Mouse (Mus musculus): Measurements from ENCODE around the gene Esrrg. TPM values are rescaled to one million over a fixed set of nuclear protein-coding genes. Genes with fewer than 3 reads are reported as not detected.

Gene Esrrg
- polyA plus RNA-seq, 1 experiment from 2014 or later = 21.2 TPM

GRCm38 (mm10) chr1:187910718-187911117, 302.1 kb downstream of the Esrrg start:
- Histone ChIP-seq H3K9me3 (no peaks in the 10 kb centered on the region), H3K4me3 (no peak overlapping the region), H3K4me2 (peak overlapping the region; percentile 50), H3K4me1 (peaks cover 34% of the 10 kb centered on the region), H3K27me3 (replicated peaks) (no peaks in the 10 kb centered on the region), H3K27ac (replicated peaks) (peak overlapping the region; percentile 91), H3K36me3 (no peaks in the 10 kb centered on the region), H3K9ac (0 out of 2 replicates have a peak overlapping the region, but pooled peaks have one; percentile 56)
- 39% methylated on average over 7 of the region's 7 CpGs for WGBS
- peak; percentile 54; the same call in 1 of the 2 replicates for ATAC-seq (ENCODE audit: extremely low read depth, insufficient number of reproducible peaks, low FRiP score, low TSS enrichment)

DNA sequence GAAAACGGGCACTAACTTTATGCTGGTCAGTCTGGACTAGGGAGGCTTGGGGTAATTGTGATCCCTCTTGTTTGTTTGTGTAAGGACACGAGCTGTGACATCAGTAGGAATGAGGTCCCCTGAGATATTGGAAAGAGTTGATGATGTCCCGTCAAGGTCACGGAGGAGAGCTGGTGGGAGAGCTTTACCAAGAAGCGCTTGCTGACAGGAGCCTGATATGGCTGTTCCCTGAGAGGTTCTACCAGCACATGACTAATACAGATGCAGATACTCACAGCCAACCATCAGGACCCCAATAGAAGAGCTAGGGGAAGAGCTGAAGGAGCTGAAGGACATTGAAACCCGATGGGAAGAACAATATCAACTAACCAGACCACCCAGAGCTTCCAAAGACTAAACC, 302.6 kb downstream of the Esrrg start:
- H3K27ac ChIP-seq (replicated peaks) = peak overlapping the region; percentile 91
- no peaks in the 10 kb centered on the region for H3K27me3 ChIP-seq (replicated peaks)

DNA sequence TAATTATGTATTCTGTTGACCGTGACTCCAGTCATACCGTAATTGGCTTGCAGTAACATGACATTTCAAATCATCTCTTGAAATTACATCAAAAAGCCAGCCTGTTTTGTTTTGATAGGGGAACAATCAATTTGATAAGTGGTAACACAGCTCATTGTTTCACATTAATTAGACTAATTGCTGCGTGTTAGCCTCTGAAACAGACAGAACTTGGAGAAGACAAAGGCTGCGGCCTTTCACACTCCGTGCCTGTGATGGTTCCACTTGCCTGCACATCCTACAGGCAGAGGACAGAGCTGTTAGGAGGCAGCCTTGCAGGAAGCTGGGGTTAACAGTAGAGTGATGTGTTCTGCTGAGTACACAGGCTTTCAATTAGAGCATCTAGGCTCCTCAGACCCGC, 309.7 kb downstream of the Esrrg start:
- H3K27ac ChIP-seq (replicated peaks) = no peak overlapping the region
- H3K4me1 ChIP-seq = peaks cover 9% of the 10 kb centered on the region
- no peak for ATAC-seq (ENCODE audit: extremely low read depth, insufficient number of reproducible peaks, low FRiP score, low TSS enrichment)
- no peak overlapping the region for H3K4me2 ChIP-seq
- WGBS = 86% methylated on average over 6 of the region's 6 CpGs
- H3K9me3 ChIP-seq = no peaks in the 10 kb centered on the region
- H3K27me3 ChIP-seq (replicated peaks) = no peaks in the 10 kb centered on the region
- no peak overlapping the region for H3K4me3 ChIP-seq
- H3K36me3 ChIP-seq = no peaks in the 10 kb centered on the region
- H3K9ac ChIP-seq = no peak overlapping the region

More for the DNA sequence above, 302.6 kb downstream of the Esrrg start:
- H3K4me3 ChIP-seq = no peak overlapping the region
- H3K4me2 ChIP-seq = peak overlapping the region; percentile 50
- WGBS = 28% methylated on average over 6 of the region's 6 CpGs
- H3K4me1 ChIP-seq = peaks cover 38% of the 10 kb centered on the region
- H3K9ac ChIP-seq = peak overlapping the region; percentile 56; the same call in 1 of the 2 replicates
- ATAC-seq (ENCODE audit: extremely low read depth, insufficient number of reproducible peaks, low FRiP score, low TSS enrichment) = peak; percentile 10; the same call in 1 of the 2 replicates
- no peaks in the 10 kb centered on the region for H3K9me3 ChIP-seq
- H3K36me3 ChIP-seq = no peaks in the 10 kb centered on the region

GRCm38 (mm10) chr1:187918939-187919338, 310.3 kb downstream of the Esrrg start:
- Histone ChIP-seq H3K9me3 (no peaks in the 10 kb centered on the region), H3K9ac (no peak overlapping the region), H3K4me2 (no peak overlapping the region), H3K27me3 (replicated peaks) (no peaks in the 10 kb centered on the region), H3K36me3 (no peaks in the 10 kb centered on the region), H3K27ac (replicated peaks) (no peak overlapping the region), H3K4me3 (no peak overlapping the region), H3K4me1 (peaks cover 9% of the 10 kb centered on the region)
- no peak for ATAC-seq (ENCODE audit: extremely low read depth, insufficient number of reproducible peaks, low FRiP score, low TSS enrichment)
- 86% methylated on average over 4 of the region's 4 CpGs for WGBS

DNA sequence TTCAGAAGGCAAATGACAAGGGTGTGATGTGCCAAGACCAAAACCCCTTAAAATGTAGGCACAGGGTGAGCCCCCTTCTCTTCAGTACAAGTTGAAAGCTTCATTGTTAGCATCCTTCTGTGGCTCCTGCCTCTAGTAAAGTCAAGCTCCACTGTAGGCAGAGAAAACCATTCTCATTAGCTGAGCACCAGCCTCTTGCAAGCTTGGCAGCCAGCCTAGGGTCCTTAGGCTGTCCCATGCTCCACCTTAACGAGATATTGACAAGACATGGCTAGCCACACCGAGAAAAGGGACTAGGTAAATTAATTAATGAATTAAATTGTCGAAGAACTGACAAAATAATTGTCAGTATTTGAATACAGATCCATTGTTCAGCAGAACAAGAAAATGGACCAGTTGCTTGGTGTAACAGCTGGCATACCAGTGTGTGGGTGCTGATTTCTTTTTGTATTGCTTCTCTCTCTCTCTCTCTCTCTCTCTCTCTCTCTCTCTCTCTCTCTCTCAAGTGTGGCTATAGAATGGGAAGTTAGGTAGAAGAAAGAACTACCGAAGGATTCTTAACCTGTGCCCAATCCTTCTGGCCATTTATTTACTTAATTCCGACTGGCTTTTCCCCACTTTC, 311.7 kb downstream of the Esrrg start:
- Histone ChIP-seq H3K4me1 (peaks cover 9% of the 10 kb centered on the region), H3K4me3 (no peak overlapping the region), H3K36me3 (no peaks in the 10 kb centered on the region), H3K27me3 (replicated peaks) (no peaks in the 10 kb centered on the region), H3K9me3 (no peaks in the 10 kb centered on the region), H3K27ac (replicated peaks) (no peak overlapping the region), H3K9ac (no peak overlapping the region), H3K4me2 (no peak overlapping the region)
- no peak for ATAC-seq (ENCODE audit: extremely low read depth, insufficient number of reproducible peaks, low FRiP score, low TSS enrichment)
- 65% methylated on average over 5 of the region's 5 CpGs for WGBS

DNA sequence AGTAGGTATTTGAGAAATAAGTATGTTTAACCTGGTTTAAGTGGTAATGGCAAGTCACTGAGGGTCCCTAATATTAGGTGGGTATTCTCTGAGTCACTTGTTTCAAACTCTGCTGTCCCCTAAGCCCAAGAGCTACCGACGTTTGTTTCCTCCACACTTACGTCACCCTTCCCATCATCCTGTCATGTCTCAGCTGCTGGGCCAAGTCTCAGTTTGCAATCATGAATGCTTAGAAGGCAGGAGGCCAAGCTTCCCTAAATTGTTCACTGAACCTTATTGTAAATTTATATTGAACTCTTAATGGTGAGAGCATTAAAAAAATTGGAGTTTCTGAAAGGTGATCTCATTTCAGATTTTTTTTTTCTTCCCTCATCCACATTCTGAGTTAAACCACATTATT, 322.6 kb downstream of the Esrrg start:
- ATAC-seq (ENCODE audit: extremely low read depth, insufficient number of reproducible peaks, low FRiP score, low TSS enrichment) = no peak
- Histone ChIP-seq H3K9me3 (peaks cover 5% of the 10 kb centered on the region; the same call in 1 of the 2 replicates), H3K27me3 (replicated peaks) (no peaks in the 10 kb centered on the region), H3K27ac (replicated peaks) (no peak overlapping the region), H3K4me3 (no peak overlapping the region), H3K9ac (no peak overlapping the region), H3K36me3 (no peaks in the 10 kb centered on the region), H3K4me1 (peaks cover 22% of the 10 kb centered on the region), H3K4me2 (no peak overlapping the region)
- WGBS = 53% methylated on average over 3 of the region's 3 CpGs

- Histone ChIP-seq H3K4me1 (peaks cover 50% of the 10 kb centered on the region), H3K4me2 (peak overlapping the region; percentile 24), H3K27me3 (replicated peaks) (no peaks in the 10 kb centered on the region), H3K36me3 (no peaks in the 10 kb centered on the region), H3K9me3 (peaks cover 5% of the 10 kb centered on the region; the same call in 1 of the 2 replicates), H3K4me3 (no peak overlapping the region), H3K27ac (replicated peaks) (peak overlapping the region; percentile 86), H3K9ac (peak overlapping the region; percentile 52; the same call in 1 of the 2 replicates)
- 37% methylated on average over 7 of the region's 7 CpGs for WGBS
- no peak for ATAC-seq (ENCODE audit: extremely low read depth, insufficient number of reproducible peaks, low FRiP score, low TSS enrichment)
Measured at GRCm38 (mm10) chr1:187938652-187939051, 330.1 kb downstream of the Esrrg start.

- Histone ChIP-seq H3K9me3 (peaks cover 5% of the 10 kb centered on the region; the same call in 1 of the 2 replicates), H3K4me3 (no peak overlapping the region), H3K4me2 (no peak overlapping the region), H3K27ac (replicated peaks) (peak overlapping the region; percentile 86), H3K27me3 (replicated peaks) (no peaks in the 10 kb centered on the region), H3K9ac (0 out of 2 replicates have a peak overlapping the region, but pooled peaks have one; percentile 17), H3K4me1 (peaks cover 54% of the 10 kb centered on the region), H3K36me3 (no peaks in the 10 kb centered on the region)
- 39% methylated on average over 4 of the region's 4 CpGs for WGBS
- ATAC-seq (ENCODE audit: extremely low read depth, insufficient number of reproducible peaks, low FRiP score, low TSS enrichment) = no peak
Measured at GRCm38 (mm10) chr1:187939078-187939477, 330.5 kb downstream of the Esrrg start.

- Histone ChIP-seq H3K27me3 (replicated peaks) (no peaks in the 10 kb centered on the region), H3K4me3 (no peak overlapping the region), H3K9me3 (no peaks in the 10 kb centered on the region), H3K9ac (no peak overlapping the region), H3K4me1 (peaks cover 27% of the 10 kb centered on the region), H3K4me2 (no peak overlapping the region), H3K27ac (replicated peaks) (no peak overlapping the region), H3K36me3 (no peaks in the 10 kb centered on the region)
- ATAC-seq (ENCODE audit: extremely low read depth, insufficient number of reproducible peaks, low FRiP score, low TSS enrichment) = no peak
- 42% methylated on average over 3 of the region's 3 CpGs for WGBS
Measured at GRCm38 (mm10) chr1:187951506-187951905, 342.9 kb downstream of the Esrrg start.

- Histone ChIP-seq H3K9me3 (no peaks in the 10 kb centered on the region), H3K9ac (no peak overlapping the region), H3K36me3 (no peaks in the 10 kb centered on the region), H3K27me3 (replicated peaks) (no peaks in the 10 kb centered on the region), H3K4me2 (no peak overlapping the region), H3K27ac (replicated peaks) (no peak overlapping the region), H3K4me3 (no peak overlapping the region), H3K4me1 (peaks cover 36% of the 10 kb centered on the region)
- no peak for ATAC-seq (ENCODE audit: extremely low read depth, insufficient number of reproducible peaks, low FRiP score, low TSS enrichment)
- 78% methylated on average over 2 of the region's 2 CpGs for WGBS
Measured at GRCm38 (mm10) chr1:187956702-187957101, 348.1 kb downstream of the Esrrg start.

- Histone ChIP-seq H3K4me1 (peaks cover 24% of the 10 kb centered on the region), H3K9ac (no peak overlapping the region), H3K27ac (replicated peaks) (no peak overlapping the region), H3K4me3 (no peak overlapping the region), H3K4me2 (no peak overlapping the region), H3K27me3 (replicated peaks) (no peaks in the 10 kb centered on the region), H3K9me3 (no peaks in the 10 kb centered on the region), H3K36me3 (no peaks in the 10 kb centered on the region)
- 78% methylated on average over 9 of the region's 9 CpGs for WGBS
- no peak for ATAC-seq (ENCODE audit: extremely low read depth, insufficient number of reproducible peaks, low FRiP score, low TSS enrichment)
Measured at GRCm38 (mm10) chr1:187959192-187959591, 350.6 kb downstream of the Esrrg start.

DNA sequence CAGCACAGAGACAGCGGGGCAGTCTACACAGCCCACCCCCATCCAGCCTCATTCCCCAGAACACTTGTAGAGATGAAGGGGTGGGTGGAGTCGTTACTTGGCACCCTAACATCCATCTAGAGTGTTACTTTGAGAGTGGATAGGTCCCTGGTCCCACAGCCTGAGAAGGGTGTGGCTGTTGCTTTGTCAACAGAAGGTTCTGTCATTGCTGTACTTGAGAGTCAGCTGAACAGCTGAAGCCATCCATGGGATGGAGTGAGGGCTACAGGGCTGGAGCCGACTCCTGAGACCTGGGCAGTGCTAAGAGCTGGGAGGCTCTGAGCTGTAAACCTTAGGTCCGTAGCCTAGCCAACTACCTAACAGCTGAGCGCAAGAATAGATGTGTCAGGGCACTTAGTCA, 352.9 kb downstream of the Esrrg start:
- H3K4me2 ChIP-seq = no peak overlapping the region
- 71% methylated on average over 5 of the region's 5 CpGs for WGBS
- no peak for ATAC-seq (ENCODE audit: extremely low read depth, insufficient number of reproducible peaks, low FRiP score, low TSS enrichment)
- no peak overlapping the region for H3K27ac ChIP-seq (replicated peaks)
- H3K9ac ChIP-seq = no peak overlapping the region
- H3K9me3 ChIP-seq = no peaks in the 10 kb centered on the region
- H3K27me3 ChIP-seq (replicated peaks) = no peaks in the 10 kb centered on the region
- H3K36me3 ChIP-seq = no peaks in the 10 kb centered on the region
- H3K4me3 ChIP-seq = no peak overlapping the region
- H3K4me1 ChIP-seq = peaks cover 44% of the 10 kb centered on the region
